Mouse (Mus musculus) yolk sac, embryonic 10.5 days (tissue): ENCODE data around the gene Vmn1r46.
"Not testable (repeated sequence)": the region's sequence is repeated elsewhere in the genome, so short reads cannot be mapped to it uniquely, and the experiment has no call there.

Experiments used
- DNase-seq: peaks from one replicate; pipeline ENCODE4 v3.0.0-alpha.2; 2017; ENCODE audit warnings: low spot score

The Vmn1r46 gene

DNA sequence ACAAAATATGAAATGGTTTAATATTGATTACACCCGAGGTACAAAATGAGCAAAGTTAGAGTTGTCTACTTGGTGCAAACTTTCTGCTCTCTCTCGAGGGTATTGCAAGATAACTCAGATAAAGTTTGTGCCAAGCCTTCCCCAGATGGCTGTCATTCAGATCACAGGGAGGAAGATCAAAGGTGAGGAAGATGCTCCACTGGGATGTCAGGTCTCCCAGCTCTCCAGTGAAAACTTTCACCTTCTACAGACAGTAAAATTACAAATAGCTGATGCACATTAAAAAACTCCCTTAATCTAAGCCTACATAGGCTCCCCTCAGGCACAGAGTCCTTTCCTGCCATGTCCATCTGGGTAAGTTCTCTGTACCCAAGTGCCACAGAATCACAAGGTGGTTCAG, at the start of gene Vmn1r46:
Gene Vmn1r46 (plus strand): TSS at position 301 of the 400 bp plus-strand sequence.
- no peak for DNase-seq

- DNase-seq: not testable (repeated sequence)
Observed at GRCm38 (mm10) chr6:89940498-89940897, 28.6 kb upstream of the Vmn1r46 start, which contains the start of gene Vmn1r45. Gene Vmn1r45, minus strand, starts transcription at chr6:89940598.

- DNase-seq: no peak
Observed at GRCm38 (mm10) chr6:89940926-89941325, 28.2 kb upstream of the Vmn1r46 start.

DNA sequence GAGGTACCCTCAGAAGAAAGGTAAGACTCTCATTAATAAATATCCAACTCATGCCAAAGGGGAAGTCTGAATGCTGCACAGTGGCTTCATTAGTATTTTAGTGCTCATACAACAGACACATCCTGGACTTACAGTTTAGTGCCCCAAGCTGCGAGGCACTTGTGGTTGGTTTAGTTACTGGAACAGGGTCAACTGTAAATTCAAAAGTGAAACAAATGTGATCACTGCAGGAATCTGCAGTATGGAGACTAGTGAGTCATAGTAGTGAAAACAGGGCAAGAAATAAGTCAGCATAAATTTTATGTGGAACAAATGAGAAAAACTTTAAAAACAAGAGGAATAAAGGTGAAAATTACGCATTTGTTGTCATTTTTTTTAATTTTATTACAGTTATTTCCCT, 15.6 kb upstream of the Vmn1r46 start:
- no peak for DNase-seq

GRCm38 (mm10) chr6:89966341-89966740, 2.8 kb upstream of the Vmn1r46 start:
- no peak for DNase-seq

GRCm38 (mm10) chr6:89985989-89986388, 16.9 kb downstream of the Vmn1r46 start:
- DNase-seq: no peak

GRCm38 (mm10) chr6:90015847-90016246, 46.7 kb downstream of the Vmn1r46 start, which contains the start of gene Vmn1r47:
Gene Vmn1r47, plus strand, starts transcription at chr6:90016147.
- DNase-seq: not testable (repeated sequence)
